Mouse (Mus musculus) regulatory T cell (primary cell): ENCODE data around the gene Mdc1.

Experiments
- in situ Hi-C: fragments of 300-600 bp; cut with MboI, MseI; formaldehyde crosslinking; loops from one replicate; pipeline ENCODE4 v1.15.1; 2025; ENCODE audit warnings: high pct_unique_total_duplicates

The Mdc1 gene

GRCm38 (mm10) chr17:35841076-35841950 is at the start of gene Mdc1:
Gene Mdc1, plus strand, starts transcription at chr17:35841515.
- in situ Hi-C loops, result no loop called here

GRCm38 (mm10) chr17:35792837-35793236 is 48.5 kb upstream of the Mdc1 start:
- in situ Hi-C loops, result no loop called here

- in situ Hi-C loops, result no loop called here
These were observed 46.2 kb upstream of the Mdc1 start for GRCm38 (mm10) chr17:35795099-35795498.

GRCm38 (mm10) chr17:35795656-35796055 is 45.7 kb upstream of the Mdc1 start:
- in situ Hi-C loops, result no loop called here

GRCm38 (mm10) chr17:35796835-35797234 is 44.5 kb upstream of the Mdc1 start:
- in situ Hi-C loops, result no loop called here

- in situ Hi-C loops, result no loop called here
These were observed 40.4 kb upstream of the Mdc1 start for GRCm38 (mm10) chr17:35800905-35801304.

- in situ Hi-C loops, result no loop called here
These were observed 38.3 kb upstream of the Mdc1 start for GRCm38 (mm10) chr17:35803020-35803419.

- in situ Hi-C loops, result no loop called here
These were observed 37.4 kb upstream of the Mdc1 start for GRCm38 (mm10) chr17:35803858-35804399.

- in situ Hi-C loops, result no loop called here
These were observed 33.2 kb upstream of the Mdc1 start for GRCm38 (mm10) chr17:35808073-35808472.

GRCm38 (mm10) chr17:35809395-35809794 is 31.9 kb upstream of the Mdc1 start:
- in situ Hi-C loops, result no loop called here

GRCm38 (mm10) chr17:35810900-35811648 is 30.2 kb upstream of the Mdc1 start:
- in situ Hi-C loops, result no loop called here

- in situ Hi-C loops, result no loop called here
These were observed 29.0 kb upstream of the Mdc1 start for GRCm38 (mm10) chr17:35812307-35812706.

GRCm38 (mm10) chr17:35812736-35813135 is 28.6 kb upstream of the Mdc1 start:
- in situ Hi-C loops, result no loop called here

- in situ Hi-C loops, result no loop called here
These were observed 28.1 kb upstream of the Mdc1 start for GRCm38 (mm10) chr17:35813245-35813647.

GRCm38 (mm10) chr17:35813653-35814052 is 27.7 kb upstream of the Mdc1 start:
- in situ Hi-C loops, result no loop called here

GRCm38 (mm10) chr17:35814678-35815077 is 26.6 kb upstream of the Mdc1 start:
- in situ Hi-C loops, result no loop called here

GRCm38 (mm10) chr17:35815836-35816235 is 25.5 kb upstream of the Mdc1 start:
- in situ Hi-C loops, result no loop called here

GRCm38 (mm10) chr17:35816686-35817085 is 24.6 kb upstream of the Mdc1 start:
- in situ Hi-C loops, result no loop called here

GRCm38 (mm10) chr17:35817226-35817625 is 24.1 kb upstream of the Mdc1 start:
- in situ Hi-C loops, result no loop called here

- in situ Hi-C loops, result loop anchor here (5.0 kb wide), 1 partner anchor 83 kb away; no protein-coding TSS in a partner anchor
These were observed 21.2 kb upstream of the Mdc1 start for GRCm38 (mm10) chr17:35820111-35820510.

GRCm38 (mm10) chr17:35821439-35822430 is 19.6 kb upstream of the Mdc1 start, which contains the start of gene Ier3:
Gene Ier3, plus strand, starts transcription at chr17:35821684.
- in situ Hi-C loops, result loop anchor here (5.0 kb wide), 1 partner anchor 84 kb away; no protein-coding TSS in a partner anchor
